Mouse (Mus musculus): ENCODE measurements around the gene Atg4d. TPM values are rescaled to one million over a fixed set of nuclear protein-coding genes. Genes with fewer than 3 reads are reported as not detected.
"Not testable (repeated sequence)": the region's sequence is repeated elsewhere in the genome, so short reads cannot be mapped to it uniquely, and the experiment has no call there.

Gene Atg4d
- total RNA-seq, 2 experiments from 2014 or later = 33.4 to 38.7 TPM

- DNase-seq (ENCODE audit: low spot score in 2 of 2) = no peak
Observed at GRCm38 (mm10) chr9:21272391-21272790, 7.3 kb downstream of the Atg4d start.

- DNase-seq (ENCODE audit: low spot score in 2 of 2) = no peak
Observed at GRCm38 (mm10) chr9:21273094-21273493, 8.0 kb downstream of the Atg4d start.

- no peak for DNase-seq (ENCODE audit: low spot score in 2 of 2)
Observed at GRCm38 (mm10) chr9:21273520-21274228, 8.6 kb downstream of the Atg4d start.

- no peak for DNase-seq (ENCODE audit: low spot score in 2 of 2)
Observed at GRCm38 (mm10) chr9:21274336-21274735, 9.2 kb downstream of the Atg4d start.

GRCm38 (mm10) chr9:21275013-21275710 lies 10.1 kb downstream of the Atg4d start:
- no peak for DNase-seq (ENCODE audit: low spot score in 2 of 2)

GRCm38 (mm10) chr9:21275727-21276126 lies 10.6 kb downstream of the Atg4d start:
- no peak for DNase-seq (ENCODE audit: low spot score in 2 of 2)

GRCm38 (mm10) chr9:21276307-21276706 lies 11.2 kb downstream of the Atg4d start:
- DNase-seq (ENCODE audit: low spot score in 2 of 2) = no peak

- no peak for DNase-seq (ENCODE audit: low spot score in 2 of 2)
Observed at GRCm38 (mm10) chr9:21277776-21278175, 12.7 kb downstream of the Atg4d start.

GRCm38 (mm10) chr9:21283591-21283990 lies 18.5 kb downstream of the Atg4d start:
- no peak for DNase-seq (ENCODE audit: low spot score in 2 of 2)

GRCm38 (mm10) chr9:21283994-21284393 lies 18.9 kb downstream of the Atg4d start:
- no peak for DNase-seq (ENCODE audit: low spot score in 2 of 2)

- DNase-seq (ENCODE audit: low spot score in 2 of 2) = no peak
Observed at GRCm38 (mm10) chr9:21286753-21287152, 21.7 kb downstream of the Atg4d start.

- peak; percentile 91 to 97 for DNase-seq (ENCODE audit: low spot score in 2 of 2)
Observed at GRCm38 (mm10) chr9:21287571-21288402, 22.7 kb downstream of the Atg4d start, which contains the start of gene Kri1. Gene Kri1 (minus strand): TSS chr9:21287969.

GRCm38 (mm10) chr9:21288404-21289336 lies 23.6 kb downstream of the Atg4d start:
- no peak for DNase-seq (ENCODE audit: low spot score in 2 of 2)

GRCm38 (mm10) chr9:21289337-21289671 lies 24.2 kb downstream of the Atg4d start:
- no peak for DNase-seq (ENCODE audit: low spot score in 2 of 2)

- peak in 1 of 2 experiments; percentile 22 for DNase-seq (ENCODE audit: low spot score in 2 of 2)
Observed at GRCm38 (mm10) chr9:21290589-21290988, 25.5 kb downstream of the Atg4d start.

- DNase-seq (ENCODE audit: low spot score in 2 of 2) = peak; percentile 97 to 100
Observed at GRCm38 (mm10) chr9:21291022-21291787, 26.1 kb downstream of the Atg4d start, which contains the start of gene Cdkn2d. Gene Cdkn2d (minus strand): TSS chr9:21291407.

- DNase-seq (ENCODE audit: low spot score in 2 of 2) = not testable (repeated sequence)
Observed at GRCm38 (mm10) chr9:21291868-21292267, 26.8 kb downstream of the Atg4d start.

GRCm38 (mm10) chr9:21292271-21292670 lies 27.2 kb downstream of the Atg4d start:
- no peak for DNase-seq (ENCODE audit: low spot score in 2 of 2)

- no peak for DNase-seq (ENCODE audit: low spot score in 2 of 2)
Observed at GRCm38 (mm10) chr9:21299014-21299413, 33.9 kb downstream of the Atg4d start.

- DNase-seq (ENCODE audit: low spot score in 2 of 2) = no peak
Observed at GRCm38 (mm10) chr9:21305065-21305464, 40.0 kb downstream of the Atg4d start.
